Mouse (Mus musculus): ENCODE results near the gene Ctbp1. TPM values are rescaled to one million over a fixed set of nuclear protein-coding genes. Genes with fewer than 3 reads are reported as not detected.
A peak's percentile ranks its signal among the peaks of the same experiment; 100 is the strongest.

The Ctbp1 gene
- total RNA-seq, 2 experiments from 2014 or later, result 202 to 211 TPM

- intact Hi-C loops (cut with DNase I), result no loop called here
- peak in 1 of 2 experiments; percentile 47 for DNase-seq
These were observed 56.7 kb downstream of the Ctbp1 start, which contains the start of gene Spon2 for GRCm38 (mm10) chr5:33218081-33218480. Gene Spon2 (minus strand): TSS chr5:33218455.

GRCm38 (mm10) chr5:33217663-33218062 is 57.1 kb downstream of the Ctbp1 start:
- DNase-seq, result no peak
- intact Hi-C loops (cut with DNase I), result no loop called here

- DNase-seq, result no peak
- intact Hi-C loops (cut with DNase I), result no loop called here
These were observed 60.1 kb downstream of the Ctbp1 start for GRCm38 (mm10) chr5:33214723-33215122.

- intact Hi-C loops (cut with DNase I), result no loop called here
These were observed 63.5 kb downstream of the Ctbp1 start for GRCm38 (mm10) chr5:33211254-33211653.

GRCm38 (mm10) chr5:33210515-33210914 is 64.3 kb downstream of the Ctbp1 start:
- DNase-seq, result no peak
- intact Hi-C loops (cut with DNase I), result no loop called here

More at GRCm38 (mm10) chr5:33211254-33211653, 63.5 kb downstream of the Ctbp1 start:
- no peak for DNase-seq

- DNase-seq, result no peak
- intact Hi-C loops (cut with DNase I), result no loop called here
These were observed 66.1 kb downstream of the Ctbp1 start for GRCm38 (mm10) chr5:33208533-33209245.

GRCm38 (mm10) chr5:33207136-33207535 is 67.7 kb downstream of the Ctbp1 start:
- no peak for DNase-seq
- intact Hi-C loops (cut with DNase I), result no loop called here

GRCm38 (mm10) chr5:33206328-33206727 is 68.5 kb downstream of the Ctbp1 start:
- no peak for DNase-seq
- intact Hi-C loops (cut with DNase I), result no loop called here

- intact Hi-C loops (cut with DNase I), result loop anchor here (5.0 kb wide), 1 partner anchor 173 kb away; the partner anchor contains the start of gene Uvssa
- no peak for DNase-seq
These were observed 70.5 kb downstream of the Ctbp1 start for GRCm38 (mm10) chr5:33204284-33204683.

GRCm38 (mm10) chr5:33203691-33204242 is 71.0 kb downstream of the Ctbp1 start:
- intact Hi-C loops (cut with DNase I), result loop anchor here (2.0 to 5.0 kb wide), 4 partner anchors 45 to 174 kb away; partner anchors contain the start of gene Uvssa
- peak; percentile 81 to 88 for DNase-seq

GRCm38 (mm10) chr5:33203171-33203565 is 71.6 kb downstream of the Ctbp1 start:
- intact Hi-C loops (cut with DNase I), result loop anchor here (2.0 to 5.0 kb wide), 4 partner anchors 46 to 174 kb away; partner anchors contain the start of gene Uvssa
- DNase-seq, result no peak

GRCm38 (mm10) chr5:33202516-33203170 is 72.2 kb downstream of the Ctbp1 start:
- intact Hi-C loops (cut with DNase I), result loop anchor here (2.0 to 5.0 kb wide), 4 partner anchors 46 to 175 kb away; partner anchors contain the start of gene Uvssa
- DNase-seq, result no peak

- intact Hi-C loops (cut with DNase I), result loop anchor here (2.0 to 5.0 kb wide), 4 partner anchors 47 to 176 kb away; partner anchors contain the start of gene Uvssa
- no peak for DNase-seq
These were observed 73.1 kb downstream of the Ctbp1 start for GRCm38 (mm10) chr5:33201697-33202096.

GRCm38 (mm10) chr5:33200071-33200470 is 74.7 kb downstream of the Ctbp1 start:
- intact Hi-C loops (cut with DNase I), result loop anchor here (5.0 kb wide), 1 partner anchor 177 kb away; the partner anchor contains the start of gene Uvssa
- DNase-seq, result no peak

Other genes starting within 250 kb of the Ctbp1 start
- gene Slc5a1, start 170.8 kb downstream of the Ctbp1 start, total RNA-seq (2021), result under 1 TPM; 0.10 to 0.15 TPM
- 10 to 100 TPM in 1 of 2 experiments, 1 to 10 TPM in 1; 6.4 to 10.7 TPM for gene Spon2, start 56.5 kb downstream of the Ctbp1 start, total RNA-seq (2021)
- gene Maea, start 60.5 kb upstream of the Ctbp1 start, total RNA-seq (2021), result 10 to 100 TPM; 87.9 to 99.3 TPM
- 1 to 10 TPM; 4.4 to 6.2 TPM for gene Uvssa, start 103.6 kb upstream of the Ctbp1 start, total RNA-seq (2021)
- gene Nkx1-1, start 159.0 kb upstream of the Ctbp1 start, total RNA-seq (2021), result not detected